Mouse (Mus musculus) cerebellum, adult 2 months (tissue): Measurements from ENCODE around the gene Zbtb7a.

Experiments
- CTCF ChIP-seq: fragments of 200-500 bp; IDR thresholded peaks from 2 replicates; pipeline ENCODE4 v1.5.1; 2011; ENCODE audit warnings: low read depth, mild to moderate bottlenecking, control low read depth, low read length, moderate library complexity, borderline replicate concordance; ENCODE audit not compliant: insufficient read depth
- POLR2A ChIP-seq: fragments of 200-500 bp; IDR thresholded peaks from 2 replicates; pipeline ENCODE4 v1.6.1; 2011; ENCODE audit warnings: low read length, control low read depth, borderline replicate concordance; ENCODE audit not compliant: insufficient read depth

DNA sequence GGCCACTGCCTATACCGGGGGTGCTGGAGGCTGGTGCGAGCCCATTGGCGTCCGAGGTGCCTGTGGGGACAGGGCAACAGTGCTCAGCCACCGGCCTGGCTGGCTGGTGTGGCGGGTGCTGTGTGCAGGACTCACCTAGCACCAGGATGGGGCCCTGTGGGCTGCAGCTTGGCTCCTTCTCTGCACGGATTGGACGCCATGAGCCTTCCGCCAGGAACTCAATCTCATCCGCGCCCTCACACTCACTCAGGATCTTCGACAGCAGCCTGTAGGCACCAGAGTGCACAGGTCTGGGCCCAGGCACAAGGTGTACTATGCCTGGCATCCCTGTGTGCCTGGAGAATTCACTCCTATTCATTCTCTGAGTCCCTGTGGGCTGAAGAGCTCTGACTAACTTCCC, 19.3 kb downstream of the Zbtb7a start:
- no peak for TF ChIP-seq CTCF
- TF ChIP-seq POLR2A = no peak
